Mouse (Mus musculus) brain, adult 2 months (tissue): Measurements from ENCODE around the gene Polr2e.
A peak's percentile ranks its signal among the peaks of the same experiment; 100 is the strongest.

Experiments
- DNase-seq: peaks from one replicate; pipeline ENCODE4 v3.0.0; 2011; ENCODE audit warnings: low read depth, low spot score

The Polr2e gene

DNA sequence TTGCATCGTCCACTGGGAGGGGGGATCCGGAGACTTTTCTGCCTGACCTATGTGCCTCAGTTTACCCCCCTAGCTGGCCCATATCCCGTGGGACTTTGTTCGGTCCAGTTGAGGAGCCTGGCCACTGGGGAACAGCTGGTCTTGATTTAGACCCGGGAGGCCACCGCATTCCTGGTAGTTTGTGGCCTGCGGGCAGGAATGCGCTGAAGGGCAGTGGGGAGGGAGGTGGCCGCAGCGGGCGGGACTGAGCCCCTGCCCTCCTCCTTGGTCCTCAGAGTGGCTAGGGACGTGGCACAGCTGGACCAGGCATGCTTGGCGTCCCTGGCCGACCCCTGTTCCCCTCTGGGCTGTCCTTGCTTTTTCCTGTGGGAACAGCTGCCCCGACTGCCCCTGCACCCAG lies 49.7 kb downstream of the Polr2e start:
- no peak for DNase-seq

DNA sequence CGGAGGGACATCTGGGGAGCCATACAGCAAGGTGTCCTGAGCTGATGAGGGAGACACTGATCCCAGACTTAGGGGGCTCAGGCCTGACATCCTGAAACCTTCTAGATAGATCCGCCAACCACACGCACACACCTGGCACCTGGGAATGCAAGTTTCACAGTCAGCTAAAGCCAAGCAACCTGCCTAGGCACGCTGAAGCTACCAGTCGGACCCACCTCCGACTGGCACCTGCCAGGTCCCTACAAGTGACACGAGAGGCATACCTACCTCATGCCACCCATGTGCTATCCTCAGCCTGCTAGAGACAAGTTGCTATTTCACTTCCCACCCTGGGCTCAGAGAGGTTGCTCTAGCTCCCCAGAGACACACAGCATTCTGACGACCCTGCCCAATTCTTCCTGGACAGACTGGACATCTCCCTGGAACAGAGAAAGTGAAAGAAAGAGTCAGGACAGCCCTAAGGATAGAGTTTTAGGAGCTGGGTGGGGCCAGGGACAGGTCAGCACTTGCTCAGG lies 50.3 kb downstream of the Polr2e start:
- no peak for DNase-seq

DNA sequence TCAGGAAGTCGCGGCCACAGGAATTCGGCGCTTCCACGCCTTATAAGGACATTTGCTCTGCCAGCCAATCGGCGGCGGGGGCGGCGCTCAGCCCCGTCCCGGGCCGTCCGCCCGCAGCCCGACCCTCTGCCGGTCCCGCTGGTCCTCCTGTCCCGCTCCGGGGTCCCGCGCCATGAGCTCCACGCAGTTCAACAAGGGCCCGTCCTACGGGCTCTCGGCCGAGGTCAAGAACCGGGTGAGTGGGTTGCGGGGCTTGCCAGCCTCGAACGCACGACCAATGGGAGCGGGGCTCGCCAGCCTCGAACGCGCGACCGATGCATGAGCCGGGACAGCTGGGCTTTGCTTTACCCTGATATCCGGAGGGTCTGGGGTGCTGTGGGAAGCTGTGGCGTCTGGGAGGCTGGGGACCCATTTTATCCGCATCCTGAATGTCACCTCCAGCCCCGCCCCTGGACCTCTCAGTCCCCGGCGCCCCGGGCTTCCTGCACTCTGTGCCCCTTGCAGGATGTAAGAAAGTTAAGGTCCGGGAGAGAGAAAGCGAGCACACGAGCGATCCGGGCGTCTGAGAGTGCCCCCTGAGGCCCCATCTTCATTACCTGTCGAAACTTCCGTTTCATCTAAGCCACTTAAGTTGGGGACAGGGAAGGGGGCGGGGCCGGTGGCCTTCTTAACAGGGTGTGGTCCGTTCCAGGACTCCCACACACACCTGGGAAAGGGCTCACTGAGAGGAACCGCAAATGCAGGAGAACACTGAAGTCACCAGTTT lies 50.9 kb downstream of the Polr2e start, which contains the start of gene Cnn2:
Cnn2 (plus strand) TSS at position 79 of the 766 bp plus-strand sequence.
- no peak for DNase-seq

GRCm38 (mm10) chr10:79987771-79988505 lies 51.7 kb downstream of the Polr2e start:
- no peak for DNase-seq

- DNase-seq = peak; percentile 90
These were observed 52.6 kb downstream of the Polr2e start for GRCm38 (mm10) chr10:79986963-79987362.

DNA sequence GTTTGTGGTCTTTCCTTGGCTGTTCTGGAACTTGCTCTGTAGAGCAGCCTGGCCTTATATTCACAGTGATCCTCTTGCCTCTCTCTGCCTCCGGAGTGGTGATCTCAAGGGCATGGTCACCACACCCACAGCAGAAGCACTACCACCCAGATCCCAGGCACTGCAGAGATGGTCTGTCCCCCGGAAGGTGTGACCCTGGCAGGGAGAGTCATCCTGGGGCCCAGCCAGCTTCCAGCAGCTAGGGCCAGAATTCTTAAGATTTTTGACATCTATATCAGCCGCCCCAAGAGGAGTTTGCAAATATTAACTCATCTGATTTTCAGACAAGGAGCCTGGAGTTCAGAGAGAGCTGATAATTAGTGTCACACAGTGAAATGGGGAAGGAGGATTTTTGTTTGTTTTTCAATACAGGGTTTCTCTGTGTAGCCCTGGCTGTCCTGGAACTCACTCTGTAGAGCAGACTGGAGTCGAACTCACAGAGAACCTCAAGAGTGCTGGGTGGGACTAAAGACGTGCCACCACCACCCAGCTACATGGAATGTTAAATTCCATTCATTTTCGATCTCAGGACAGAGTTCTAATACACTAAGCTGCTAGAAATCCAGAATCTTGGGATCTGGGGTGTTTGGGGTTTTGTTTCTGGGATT lies 53.2 kb downstream of the Polr2e start:
- peak; percentile 27 for DNase-seq
